Mouse (Mus musculus): ENCODE measurements around the gene Nsd2. TPM values are rescaled to one million over a fixed set of nuclear protein-coding genes. Genes with fewer than 3 reads are reported as not detected.

Nsd2 gene
- polyA plus RNA-seq, 1 experiment from 2014 or later, result 12.1 TPM

DNA sequence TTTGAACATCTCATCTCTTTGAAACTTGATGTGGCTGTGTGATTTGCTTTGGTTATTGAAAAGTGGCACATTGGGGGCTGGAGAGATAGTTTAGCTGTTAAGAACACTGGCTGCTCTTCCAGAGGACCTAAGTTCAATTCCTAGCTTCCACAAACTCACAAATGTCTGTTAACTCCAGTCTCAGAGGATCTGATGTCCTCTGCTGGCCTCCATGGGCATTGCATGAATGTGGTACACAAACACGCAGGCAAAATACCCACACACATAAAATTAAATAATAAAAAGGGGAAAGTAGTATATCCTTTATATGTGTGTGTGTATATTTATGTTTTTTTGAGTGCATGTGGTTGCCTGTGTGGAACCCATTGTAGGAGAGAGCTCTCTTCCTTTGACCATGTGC is 10.3 kb downstream of the Nsd2 start:
- WGBS, result 82% methylated on average over 1 of the region's 1 CpGs
- Histone ChIP-seq H3K27me3 (replicated peaks; ENCODE audit: control insufficient read depth, insufficient read depth, low read length) (no peaks in the 10 kb centered on the region), H3K4me2 (replicated peaks; ENCODE audit: low read depth) (no peak overlapping the region), H3K9ac (ENCODE audit: low read depth, low read length) (no peak overlapping the region), H3K27ac (ENCODE audit: low read depth, low read length) (no peak overlapping the region), H3K36me3 (ENCODE audit: control insufficient read depth, insufficient read depth) (peaks cover 4% of the 10 kb centered on the region; the same call in 1 of the 2 replicates), H3K9me3 (ENCODE audit: control insufficient read depth) (no peaks in the 10 kb centered on the region), H3K4me1 (replicated peaks; ENCODE audit: control insufficient read depth, insufficient read depth, low read length) (no peaks in the 10 kb centered on the region), H3K4me3 (ENCODE audit: low read depth, low read length) (no peak overlapping the region)
- TF ChIP-seq CTCF (IDR thresholded peaks at IDR 0.05; ENCODE audit: low read depth), result peak; percentile 68
- no peak for ATAC-seq

DNA sequence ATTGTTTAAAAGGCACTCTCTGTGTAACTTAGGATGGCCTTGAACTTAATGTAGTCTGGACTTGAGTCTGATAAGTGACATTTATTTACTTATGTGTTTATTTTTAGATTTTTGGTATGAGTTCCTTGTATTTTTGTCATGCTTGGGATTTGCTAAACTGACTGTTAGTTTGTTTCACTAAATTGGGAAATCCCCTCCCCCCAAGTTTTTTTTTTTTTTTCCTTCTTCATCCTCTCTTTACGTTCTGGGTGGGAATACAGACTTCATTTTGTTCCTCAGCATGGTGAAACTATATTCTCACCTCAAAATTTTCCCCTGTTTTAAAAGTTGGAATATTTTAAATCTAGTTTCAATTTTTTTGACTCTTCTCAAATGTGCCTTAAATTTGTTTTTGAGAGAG is 20.8 kb downstream of the Nsd2 start:
- Histone ChIP-seq H3K4me1 (replicated peaks; ENCODE audit: control insufficient read depth, insufficient read depth, low read length) (no peaks in the 10 kb centered on the region), H3K27me3 (replicated peaks; ENCODE audit: control insufficient read depth, insufficient read depth, low read length) (no peaks in the 10 kb centered on the region), H3K9ac (ENCODE audit: low read depth, low read length) (no peak overlapping the region), H3K4me2 (replicated peaks; ENCODE audit: low read depth) (no peak overlapping the region), H3K4me3 (ENCODE audit: low read depth, low read length) (no peak overlapping the region), H3K27ac (ENCODE audit: low read depth, low read length) (no peak overlapping the region), H3K9me3 (ENCODE audit: control insufficient read depth) (no peaks in the 10 kb centered on the region), H3K36me3 (ENCODE audit: control insufficient read depth, insufficient read depth) (peaks cover 4% of the 10 kb centered on the region)
- no peak for TF ChIP-seq CTCF (IDR thresholded peaks at IDR 0.05; ENCODE audit: low read depth)
- ATAC-seq, result no peak
- 85% methylated on average over 1 of the region's 1 CpGs for WGBS

DNA sequence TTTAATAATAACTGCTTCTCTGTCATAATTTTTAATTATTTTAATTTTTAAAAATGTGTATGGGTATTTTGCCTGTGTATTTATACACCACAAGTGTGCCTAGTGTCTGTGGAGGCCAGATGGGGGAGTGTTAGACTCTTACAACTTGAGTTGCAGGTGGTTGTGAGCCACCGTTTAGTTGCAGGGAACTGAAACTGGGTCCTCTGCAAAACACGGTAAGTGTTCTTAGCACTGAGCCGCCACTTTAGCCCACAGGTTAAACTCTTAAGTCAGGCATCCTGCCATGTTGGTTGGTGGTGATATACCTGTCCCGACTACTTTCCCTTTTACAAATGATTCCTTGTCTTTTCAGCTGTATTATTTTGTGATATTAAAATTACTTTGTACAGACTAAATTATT is 22.0 kb downstream of the Nsd2 start:
- H3K4me2 ChIP-seq (replicated peaks; ENCODE audit: low read depth), result no peak overlapping the region
- H3K9ac ChIP-seq (ENCODE audit: low read depth, low read length), result no peak overlapping the region
- TF ChIP-seq CTCF (IDR thresholded peaks at IDR 0.05; ENCODE audit: low read depth), result no peak
- H3K4me1 ChIP-seq (replicated peaks; ENCODE audit: control insufficient read depth, insufficient read depth, low read length), result no peaks in the 10 kb centered on the region
- no peak overlapping the region for H3K27ac ChIP-seq (ENCODE audit: low read depth, low read length)
- 87% methylated on average over 4 of the region's 4 CpGs for WGBS
- no peak overlapping the region for H3K4me3 ChIP-seq (ENCODE audit: low read depth, low read length)
- H3K36me3 ChIP-seq (ENCODE audit: control insufficient read depth, insufficient read depth), result peaks cover 6% of the 10 kb centered on the region
- H3K9me3 ChIP-seq (ENCODE audit: control insufficient read depth), result no peaks in the 10 kb centered on the region
- ATAC-seq, result no peak
- H3K27me3 ChIP-seq (replicated peaks; ENCODE audit: control insufficient read depth, insufficient read depth, low read length), result no peaks in the 10 kb centered on the region

DNA sequence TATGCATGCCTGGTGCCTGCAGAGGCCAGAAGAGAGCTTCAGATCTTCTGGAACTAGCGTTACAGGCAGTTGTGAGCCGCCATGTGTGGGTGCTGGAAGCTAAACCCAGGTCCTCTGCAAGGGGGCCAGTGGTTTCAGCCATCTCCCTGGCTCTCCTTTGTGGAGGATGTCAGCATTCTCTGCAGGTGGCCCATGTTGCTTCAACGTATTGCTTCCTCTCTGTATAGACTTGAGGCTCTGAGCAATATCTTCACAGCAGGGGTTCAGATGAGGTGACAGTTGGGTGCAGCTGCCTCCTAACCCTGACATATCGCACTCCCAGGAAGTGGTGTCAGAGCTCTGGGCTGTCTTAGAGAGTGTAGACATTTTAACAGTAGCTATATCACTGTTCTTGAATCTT is 30.9 kb downstream of the Nsd2 start:
- Histone ChIP-seq H3K27me3 (replicated peaks; ENCODE audit: control insufficient read depth, insufficient read depth, low read length) (no peaks in the 10 kb centered on the region), H3K36me3 (ENCODE audit: control insufficient read depth, insufficient read depth) (peaks cover 12% of the 10 kb centered on the region), H3K4me1 (replicated peaks; ENCODE audit: control insufficient read depth, insufficient read depth, low read length) (no peaks in the 10 kb centered on the region), H3K9me3 (ENCODE audit: control insufficient read depth) (no peaks in the 10 kb centered on the region), H3K4me3 (ENCODE audit: low read depth, low read length) (no peak overlapping the region), H3K27ac (ENCODE audit: low read depth, low read length) (no peak overlapping the region), H3K4me2 (replicated peaks; ENCODE audit: low read depth) (no peak overlapping the region), H3K9ac (ENCODE audit: low read depth, low read length) (no peak overlapping the region)
- no peak for ATAC-seq
- WGBS, result 94% methylated on average over 4 of the region's 4 CpGs
- TF ChIP-seq CTCF (IDR thresholded peaks at IDR 0.05; ENCODE audit: low read depth), result no peak

DNA sequence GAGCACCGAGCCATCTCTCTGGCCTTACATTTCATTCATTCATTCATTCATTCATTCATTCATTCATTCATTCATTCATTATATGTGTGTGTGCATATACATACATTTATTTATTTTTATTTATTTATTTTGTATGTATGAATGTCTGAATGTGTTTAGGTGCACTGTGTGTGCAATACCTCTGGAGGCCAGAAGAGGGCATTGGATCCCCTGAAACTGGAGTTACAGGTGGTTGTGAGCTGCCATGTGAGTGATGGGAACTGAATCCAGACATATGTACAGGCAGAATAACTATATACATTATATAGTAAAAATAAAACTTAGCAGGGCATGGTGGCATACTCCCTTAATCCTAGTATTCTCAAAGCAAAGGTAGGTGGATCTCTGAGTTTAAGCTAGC is 32.6 kb downstream of the Nsd2 start:
- H3K27me3 ChIP-seq (replicated peaks; ENCODE audit: control insufficient read depth, insufficient read depth, low read length), result no peaks in the 10 kb centered on the region
- H3K4me3 ChIP-seq (ENCODE audit: low read depth, low read length), result no peak overlapping the region
- no peaks in the 10 kb centered on the region for H3K4me1 ChIP-seq (replicated peaks; ENCODE audit: control insufficient read depth, insufficient read depth, low read length)
- ATAC-seq, result no peak
- no peak overlapping the region for H3K27ac ChIP-seq (ENCODE audit: low read depth, low read length)
- peak; percentile 46 for TF ChIP-seq CTCF (IDR thresholded peaks at IDR 0.05; ENCODE audit: low read depth)
- WGBS, result 97% methylated on average over 1 of the region's 1 CpGs
- H3K9ac ChIP-seq (ENCODE audit: low read depth, low read length), result no peak overlapping the region
- H3K4me2 ChIP-seq (replicated peaks; ENCODE audit: low read depth), result no peak overlapping the region
- H3K36me3 ChIP-seq (ENCODE audit: control insufficient read depth, insufficient read depth), result peaks cover 22% of the 10 kb centered on the region; the same call in 1 of the 2 replicates
- H3K9me3 ChIP-seq (ENCODE audit: control insufficient read depth), result no peaks in the 10 kb centered on the region

DNA sequence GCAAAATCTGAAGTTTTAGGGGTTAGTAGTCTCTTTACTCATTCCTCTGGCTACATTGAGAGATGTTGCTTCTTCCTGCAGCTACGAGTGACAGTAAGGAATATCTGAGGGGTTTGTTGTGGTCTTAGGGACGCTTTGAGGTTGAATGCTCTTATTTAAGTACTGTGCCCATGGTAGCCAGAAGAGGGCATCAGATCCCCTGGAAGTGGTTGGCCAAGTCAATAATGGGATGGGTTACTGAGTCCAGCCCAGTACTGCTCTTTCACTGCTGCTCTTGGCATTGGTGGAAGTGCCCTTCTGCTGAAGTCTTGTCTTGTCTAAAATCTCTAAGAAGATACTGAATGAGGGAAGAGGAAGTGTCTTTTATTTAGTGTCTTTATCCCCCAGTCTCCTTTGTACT is 33.5 kb downstream of the Nsd2 start:
- H3K4me2 ChIP-seq (replicated peaks; ENCODE audit: low read depth), result no peak overlapping the region
- 86% methylated on average over 2 of the region's 2 CpGs for WGBS
- peaks cover 30% of the 10 kb centered on the region; the same call in 1 of the 2 replicates for H3K36me3 ChIP-seq (ENCODE audit: control insufficient read depth, insufficient read depth)

DNA sequence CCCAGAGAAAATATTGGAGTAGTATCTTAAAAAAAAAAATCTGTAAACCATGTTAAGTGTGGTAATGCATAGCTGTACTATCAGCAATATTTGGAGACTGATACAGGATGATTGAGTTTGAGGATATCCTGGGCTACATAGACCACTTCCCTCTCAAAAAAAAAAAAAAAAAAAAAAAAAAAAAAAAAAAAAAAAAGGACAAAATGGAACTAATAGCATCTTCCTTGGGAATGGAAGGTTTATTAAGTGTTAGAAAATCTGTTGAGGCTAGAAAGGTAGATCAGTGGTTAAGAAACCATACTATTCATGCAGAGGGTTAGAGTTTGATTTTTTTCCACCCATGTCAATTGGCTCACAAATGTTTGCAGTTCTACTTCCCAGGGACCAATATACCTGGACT is 37.2 kb downstream of the Nsd2 start:
- Histone ChIP-seq H3K9me3 (ENCODE audit: control insufficient read depth) (no peaks in the 10 kb centered on the region), H3K27ac (ENCODE audit: low read depth, low read length) (no peak overlapping the region), H3K9ac (ENCODE audit: low read depth, low read length) (no peak overlapping the region), H3K4me2 (replicated peaks; ENCODE audit: low read depth) (no peak overlapping the region), H3K4me1 (replicated peaks; ENCODE audit: control insufficient read depth, insufficient read depth, low read length) (no peaks in the 10 kb centered on the region), H3K27me3 (replicated peaks; ENCODE audit: control insufficient read depth, insufficient read depth, low read length) (no peaks in the 10 kb centered on the region), H3K36me3 (ENCODE audit: control insufficient read depth, insufficient read depth) (peaks cover 50% of the 10 kb centered on the region), H3K4me3 (ENCODE audit: low read depth, low read length) (no peak overlapping the region)
- TF ChIP-seq CTCF (IDR thresholded peaks at IDR 0.05; ENCODE audit: low read depth), result no peak
- ATAC-seq, result no peak

More for the DNA sequence above, 33.5 kb downstream of the Nsd2 start:
- peak; percentile 40; the same call in 1 of the 2 replicates for TF ChIP-seq CTCF (IDR thresholded peaks at IDR 0.05; ENCODE audit: low read depth)
- ATAC-seq, result no peak
- Histone ChIP-seq H3K27me3 (replicated peaks; ENCODE audit: control insufficient read depth, insufficient read depth, low read length) (no peaks in the 10 kb centered on the region), H3K27ac (ENCODE audit: low read depth, low read length) (no peak overlapping the region), H3K9me3 (ENCODE audit: control insufficient read depth) (no peaks in the 10 kb centered on the region), H3K4me1 (replicated peaks; ENCODE audit: control insufficient read depth, insufficient read depth, low read length) (no peaks in the 10 kb centered on the region), H3K9ac (ENCODE audit: low read depth, low read length) (no peak overlapping the region), H3K4me3 (ENCODE audit: low read depth, low read length) (no peak overlapping the region)

Data from intestine, postnatal 0 days (tissue).